Comparison of ENCODE assay signal across 22 mouse cellular contexts in the genomic region with DNA sequence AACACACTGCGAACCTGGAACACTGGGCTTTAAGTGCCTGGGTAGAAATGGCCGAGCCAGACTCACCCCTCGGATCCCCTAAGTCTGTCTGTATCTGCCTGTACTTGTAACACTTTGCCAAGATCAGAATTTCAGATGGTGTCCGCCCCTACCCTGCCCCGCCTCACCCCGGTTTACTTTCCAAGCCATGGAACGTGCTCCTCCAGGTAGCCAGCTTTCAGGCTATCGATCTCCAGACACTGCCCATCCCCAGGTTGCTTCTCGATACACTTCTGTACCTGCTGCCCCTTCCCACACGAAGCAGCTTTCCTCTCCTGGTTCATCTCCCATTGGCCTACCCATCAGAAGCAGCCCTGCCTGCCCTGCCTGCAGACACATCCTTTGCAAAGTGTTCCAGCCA. TPM values are rescaled to one million over a fixed set of nuclear protein-coding genes. Genes with fewer than 3 reads are reported as not detected.
DNase-seq lines count a peak whose midpoint lies in the region; ATAC-seq and TF ChIP-seq lines count a peak whose summit lies in the region.
"Had no signal": no experiment of that assay in that cellular context is flagged by ENCODE, and none has a peak within 500 bp of the region (broad histone marks: within the 10 kb centered on the region; RNA-seq: fewer than 3 reads in every experiment).

No protein-coding gene starts in this region.

- ATAC-seq in hindbrain, embryonic 14.5 days (ENCODE audit: low FRiP score) = no peak
- ATAC-seq in midbrain, postnatal 0 days (ENCODE audit: low FRiP score) = no peak
- ATAC-seq in megakaryocyte, adult 5-6 weeks (ENCODE audit: poor library complexity, severe bottlenecking) = no peak
- ATAC-seq: CD4-positive, CD25-positive, alpha-beta regulatory T cell, adult 4 months; liver, postnatal 0 days had no signal

- H3K4me2 ChIP-seq in hindbrain, embryonic 14.5 days (replicated peaks) = peak overlapping the region; percentile 89; the same call in 1 of the 2 replicates
- peak overlapping the region; percentile 20; the same call in 1 of the 2 replicates for H3K4me2 ChIP-seq in midbrain, postnatal 0 days (ENCODE audit: low read depth, low read length, poor library complexity, severe bottlenecking)
- H3K4me2 ChIP-seq: heart, embryonic 15.5 days; limb, embryonic 15.5 days had no signal

- no peaks in the 10 kb centered on the region for H3K9me3 ChIP-seq in forebrain, embryonic 10.5 days
- H3K9me3 ChIP-seq in hindbrain, embryonic 14.5 days (ENCODE audit: control insufficient read depth, low read length) = no peaks in the 10 kb centered on the region
- H3K9me3 ChIP-seq in midbrain, postnatal 0 days (ENCODE audit: low read length) = no peaks in the 10 kb centered on the region
- H3K9me3 ChIP-seq: G1E; heart, embryonic 15.5 days; limb, embryonic 15.5 days had no signal

- H3K9ac ChIP-seq in hindbrain, embryonic 14.5 days = no peak overlapping the region
- no peak overlapping the region for H3K9ac ChIP-seq in midbrain, postnatal 0 days (replicated peaks; ENCODE audit: low read length, poor library complexity, severe bottlenecking)
- H3K9ac ChIP-seq: heart, embryonic 15.5 days; limb, embryonic 15.5 days; liver, postnatal 0 days had no signal

- no peak for TF ChIP-seq CTCF in midbrain, postnatal 0 days (IDR thresholded peaks at IDR 0.05)

- H3K4me3 ChIP-seq in forebrain, embryonic 10.5 days = no peak overlapping the region
- H3K4me3 ChIP-seq in hindbrain, embryonic 14.5 days (replicated peaks; ENCODE audit: low read length) = no peak overlapping the region
- H3K4me3 ChIP-seq in midbrain, postnatal 0 days (ENCODE audit: low read depth, low read length) = no peak overlapping the region
- H3K4me3 ChIP-seq: heart, embryonic 15.5 days; limb, embryonic 15.5 days had no signal

- H3K4me1 ChIP-seq in forebrain, embryonic 10.5 days = peaks cover 67% of the 10 kb centered on the region
- H3K4me1 ChIP-seq in hindbrain, embryonic 14.5 days (replicated peaks; ENCODE audit: control insufficient read depth, insufficient read depth, low read length) = peaks cover 44% of the 10 kb centered on the region
- peaks cover 4% of the 10 kb centered on the region; the same call in 1 of the 2 replicates for H3K4me1 ChIP-seq in midbrain, postnatal 0 days (ENCODE audit: insufficient read depth, low read length)

- peak overlapping the region; percentile 67; the same call in 1 of the 2 replicates for H3K27ac ChIP-seq in forebrain, embryonic 10.5 days
- no peak overlapping the region for H3K27ac ChIP-seq in hindbrain, embryonic 14.5 days
- no peak overlapping the region for H3K27ac ChIP-seq in midbrain, postnatal 0 days (ENCODE audit: low read depth, low read length)
- H3K27ac ChIP-seq: heart, embryonic 15.5 days; limb, embryonic 15.5 days had no signal

- H3K27me3 ChIP-seq in forebrain, embryonic 10.5 days (ENCODE audit: poor library complexity, severe bottlenecking) = peaks cover 49% of the 10 kb centered on the region
- H3K27me3 ChIP-seq in hindbrain, embryonic 14.5 days (ENCODE audit: control insufficient read depth, insufficient read depth, low read length) = no peaks in the 10 kb centered on the region
- H3K27me3 ChIP-seq in midbrain, postnatal 0 days (ENCODE audit: insufficient read depth, low read length) = no peaks in the 10 kb centered on the region

- WGBS in forebrain, embryonic 10.5 days = 76% methylated on average over 10 of the region's 10 CpGs
- WGBS in hindbrain, embryonic 14.5 days = 84% methylated on average over 10 of the region's 10 CpGs
- 80% methylated on average over 10 of the region's 10 CpGs for WGBS in midbrain, postnatal 0 days

- no peaks in the 10 kb centered on the region for H3K36me3 ChIP-seq in forebrain, embryonic 10.5 days (replicated peaks)
- no peaks in the 10 kb centered on the region for H3K36me3 ChIP-seq in hindbrain, embryonic 14.5 days (replicated peaks; ENCODE audit: control insufficient read depth, insufficient read depth)
- no peaks in the 10 kb centered on the region for H3K36me3 ChIP-seq in midbrain, postnatal 0 days (ENCODE audit: insufficient read depth, low read length)
- H3K36me3 ChIP-seq: G1E; heart, embryonic 15.5 days; limb, embryonic 15.5 days had no signal

- DNase-seq in heart, adult 11 months = peak; percentile 66
- DNase-seq in heart, adult 18-20 months = no peak
- DNase-seq in forebrain, embryonic 10.5 days (ENCODE audit: extremely low spot score, low spot score) = no peak
- no peak for DNase-seq in hindbrain, embryonic 14.5 days (ENCODE audit: low spot score)
- no peak for DNase-seq in midbrain, postnatal 0 days (ENCODE audit: low spot score)
- no peak for DNase-seq in right cerebral cortex, postnatal 4 days
- no peak for DNase-seq in cerebellum, adult 11-12 months
- DNase-seq: cerebellum, adult 9-11 months; kidney, adult 11 months; kidney, postnatal 10 days; liver, postnatal 0 days; lung, postnatal 14 days; retina, postnatal 1 day; thymus, adult 18-20 months had no signal

RNA-seq across cellular contexts. Expression of a gene that starts 3.6 kb away (rescaled TPM):
- total RNA-seq in heart, adult 18-20 months (2021) = not detected
- 0.48 and 0.63 TPM in 2 replicates for polyA plus RNA-seq in forebrain, embryonic 10.5 days (2016; fragmentation: Nextera tagmentation; extraction: Ambion mirVana)
- polyA plus RNA-seq in hindbrain, embryonic 14.5 days (2014; fragmentation: Nextera tagmentation; extraction: Ambion mirVana) = 7.7 and 9.1 TPM in 2 replicates
- total RNA-seq in midbrain, postnatal 0 days (2014; rRNA removed) = 6.8 and 9.2 TPM in 2 replicates
- 2.5 and 3.1 TPM in 2 replicates for polyA plus RNA-seq in midbrain, postnatal 0 days (2015; fragmentation: Nextera tagmentation; extraction: Ambion mirVana)
- total RNA-seq in megakaryocyte, adult 5-6 weeks (2015) = not detected in 2 replicates
- not detected in 2 replicates for total RNA-seq in megakaryocyte, adult 5-6 weeks (2017)
- total RNA-seq: gastrocnemius, adult 18-20 months; hematopoietic stem cell, adult 5-6 weeks; neutrophil, adult 5-6 weeks had no signal
- polyA plus RNA-seq: G1E had no signal
